Mouse (Mus musculus) E14TG2a.4 (cell line): ENCODE data around the gene Atp8a1.

ENCODE experiments used
- CTCF ChIP-seq: conservative IDR thresholded peaks from 2 replicates; pipeline ENCODE4 v1.5.1; 2014; ENCODE audit warnings: low read length
- NANOG ChIP-seq: IDR thresholded peaks from 2 replicates; pipeline ENCODE4 v1.6.1; 2014; ENCODE audit warnings: borderline replicate concordance, low read length, mixed read lengths
- POU5F1 ChIP-seq: IDR thresholded peaks from 2 replicates; pipeline ENCODE4 v1.6.1; 2014; ENCODE audit warnings: low read length, borderline replicate concordance

DNA sequence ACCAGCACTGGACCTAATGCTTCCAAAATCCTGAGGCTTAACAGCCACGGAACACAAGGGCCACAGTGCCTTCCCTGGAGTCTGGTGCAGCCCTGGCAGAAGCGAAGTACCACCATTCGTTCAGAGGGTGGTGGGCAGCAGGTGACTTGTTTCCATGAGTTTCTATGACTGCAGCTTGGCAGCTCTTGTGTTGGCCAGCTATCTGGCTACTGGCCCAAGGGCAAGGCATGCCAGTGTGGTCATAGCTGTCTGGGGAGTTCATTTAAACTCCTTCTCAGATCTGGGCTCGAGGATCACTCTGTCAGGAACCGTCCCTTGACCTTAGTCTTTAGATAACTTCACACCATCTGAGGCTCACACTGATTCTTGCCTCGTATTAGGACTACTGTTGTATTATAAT is 89.1 kb downstream of the Atp8a1 start:
- TF ChIP-seq NANOG: no peak
- no peak for TF ChIP-seq CTCF
- TF ChIP-seq POU5F1: no peak
